Mouse (Mus musculus) large intestine, adult 2 months (tissue): Measurements from ENCODE around the gene Inpp4a. TPM values are rescaled to one million over a fixed set of nuclear protein-coding genes. Genes with fewer than 3 reads are reported as not detected.

ENCODE experiments used
- polyA plus RNA-seq: library from polyadenylated mRNA; depleted of rRNA; stranded (reverse); fragments of >200 nt; gene quantifications from 2 replicates; pipeline ENCODE4 v1.2.3, GENCODE M21; 2012; rRNA removed

The Inpp4a gene
- polyA plus RNA-seq, 1 experiment: 11.0 TPM

Other genes with a start within 250 kb of the Inpp4a start
- gene Cnga3, start 85.4 kb upstream of the Inpp4a start, polyA plus RNA-seq: 0.10 and 0.25 TPM in 2 replicates
- 42.7 and 52.2 TPM in 2 replicates for gene Coa5, start 130.2 kb downstream of the Inpp4a start, polyA plus RNA-seq
- 45.9 and 50.9 TPM in 2 replicates for gene Unc50, start 130.3 kb downstream of the Inpp4a start, polyA plus RNA-seq
- 50.0 and 78.2 TPM in 2 replicates for gene Mgat4a, start 241.2 kb downstream of the Inpp4a start, polyA plus RNA-seq